Mouse (Mus musculus) MEL (cell line): ENCODE results near the gene Hoxc5. TPM values are rescaled to one million over a fixed set of nuclear protein-coding genes. Genes with fewer than 3 reads are reported as not detected.

ENCODE experiments used
- DNase-seq: peaks from one replicate; pipeline ENCODE4 v3.0.0; 2011; ENCODE audit warnings: low read depth, low spot score
- H3K27ac ChIP-seq: 2 replicates; pipeline ENCODE4 v1.5.1; 2012; ENCODE audit warnings: low read depth, mild to moderate bottlenecking, control low read depth, low read length, moderate library complexity; ENCODE audit not compliant: control insufficient read depth
- H3K27me3 ChIP-seq, 2 experiments: fragments of 150-350 bp in 1 of 2; sonication (generic) in 1 of 2; 2 replicates each; pipeline ENCODE4 v1.6.1; 2012; ENCODE audit warnings: low read length in 2 of 2, mild to moderate bottlenecking in 2 of 2, improper control_type of control experiment in 1 of 2, moderate library complexity in 1 of 2; ENCODE audit not compliant: insufficient read depth in 2 of 2, control insufficient read depth in 1 of 2
- H3K36me3 ChIP-seq, 2 experiments: 2 replicates each; pipeline ENCODE4 v1.6.1; 2012 to 2014; ENCODE audit warnings: low read length in 2 of 2, improper control_type of control experiment in 1 of 2, inconsistent platforms in 1 of 2, mild to moderate bottlenecking in 1 of 2; ENCODE audit not compliant: insufficient read depth in 2 of 2, control insufficient read depth in 1 of 2
- H3K4me1 ChIP-seq, 2 experiments: fragments of 150-350 bp in 1 of 2; sonication (generic) in 1 of 2; 2 replicates each; pipeline ENCODE4 v1.6.1; 2012; ENCODE audit warnings: low read length in 2 of 2, improper control_type of control experiment in 1 of 2, mild to moderate bottlenecking in 1 of 2; ENCODE audit not compliant: insufficient read depth in 2 of 2, control insufficient read depth in 1 of 2
- H3K4me3 ChIP-seq, 2 experiments: fragments of 150-350 bp in 1 of 2; sonication (generic) in 1 of 2; 2 replicates each; pipeline ENCODE4 v1.5.1; 2012; ENCODE audit warnings: low read depth in 2 of 2, low read length in 2 of 2, mild to moderate bottlenecking in 2 of 2, moderate library complexity in 2 of 2, control low read depth in 1 of 2, improper control_type of control experiment in 1 of 2; ENCODE audit not compliant: control insufficient read depth in 1 of 2, insufficient read depth in 1 of 2
- H3K79me2 ChIP-seq: 2 replicates; pipeline ENCODE4 v1.6.1; 2012; ENCODE audit warnings: mild to moderate bottlenecking, low read length, moderate library complexity; ENCODE audit not compliant: control insufficient read depth, poor library complexity, insufficient read depth
- H3K9ac ChIP-seq: 2 replicates; pipeline ENCODE4 v1.6.1; 2012; ENCODE audit warnings: low read depth, mild to moderate bottlenecking, control low read depth, low read length, moderate library complexity; ENCODE audit not compliant: control insufficient read depth, poor library complexity, severe bottlenecking
- H3K9me3 ChIP-seq: fragments of 150-350 bp; sonication (generic); replicated peaks from 2 replicates; pipeline ENCODE4 v1.6.1; 2012; ENCODE audit warnings: mild to moderate bottlenecking, low read length, improper control_type of control experiment, moderate library complexity; ENCODE audit not compliant: insufficient read depth
- CHD1 ChIP-seq: IDR thresholded peaks from 2 replicates; pipeline ENCODE4 v1.6.1; 2012; ENCODE audit warnings: low read depth, mild to moderate bottlenecking, inconsistent platforms, low read length, improper control_type of control experiment
- CHD2 ChIP-seq: IDR thresholded peaks from 2 replicates; pipeline ENCODE4 v1.6.1; 2011; ENCODE audit warnings: low read length, improper control_type of control experiment
- CTCF ChIP-seq, 3 experiments: IDR thresholded peaks in 2 of 3; conservative IDR thresholded peaks in 1 of 3; 2 replicates each; pipeline ENCODE4 v1.5.1; 2011 to 2012; ENCODE audit warnings: low read length in 3 of 3, low read depth in 2 of 3, mild to moderate bottlenecking in 2 of 3, improper control_type of control experiment in 1 of 3, inconsistent platforms in 1 of 3, mixed read lengths in 1 of 3, moderate library complexity in 1 of 3; ENCODE audit not compliant: control insufficient read depth in 1 of 3, insufficient read depth in 1 of 3, poor library complexity in 1 of 3, severe bottlenecking in 1 of 3
- ELF1 ChIP-seq: IDR thresholded peaks from 2 replicates; pipeline ENCODE4 v1.6.1; 2014; ENCODE audit warnings: low read depth, mild to moderate bottlenecking, inconsistent platforms, low read length, improper control_type of control experiment, moderate library complexity
- EP300 ChIP-seq, 2 experiments: IDR thresholded peaks; 2 replicates each; pipeline ENCODE4 v1.6.1; 2011; ENCODE audit warnings: improper control_type of control experiment in 2 of 2, low read length in 2 of 2, low read depth in 1 of 2, mild to moderate bottlenecking in 1 of 2
- ETS1 ChIP-seq: IDR thresholded peaks from 2 replicates; pipeline ENCODE4 v1.6.1; 2012; ENCODE audit warnings: low read depth, mild to moderate bottlenecking, inconsistent platforms, low read length, improper control_type of control experiment, moderate library complexity
- GATA1 ChIP-seq: IDR thresholded peaks from 2 replicates; pipeline ENCODE4 v1.6.1; 2011; ENCODE audit warnings: low read depth, low read length, improper control_type of control experiment
- HCFC1 ChIP-seq: IDR thresholded peaks from 2 replicates; pipeline ENCODE4 v1.6.1; 2012; ENCODE audit warnings: low read depth, mild to moderate bottlenecking, inconsistent platforms, low read length, improper control_type of control experiment, moderate library complexity
- JUND ChIP-seq: IDR thresholded peaks from 2 replicates; pipeline ENCODE4 v1.6.1; 2011; ENCODE audit warnings: low read depth, mild to moderate bottlenecking, improper control_type of control experiment, low read length
- KAT2A ChIP-seq: conservative IDR thresholded peaks from 2 replicates; pipeline ENCODE4 v1.6.1; 2012; ENCODE audit warnings: low read depth, low read length, improper control_type of control experiment, inconsistent platforms
- MAFK ChIP-seq: IDR thresholded peaks from 2 replicates; pipeline ENCODE4 v1.6.1; 2011; ENCODE audit warnings: low read depth, mild to moderate bottlenecking, low read length, improper control_type of control experiment, borderline replicate concordance
- MAZ ChIP-seq: IDR thresholded peaks from 2 replicates; pipeline ENCODE4 v1.6.1; 2012; ENCODE audit warnings: low read depth, mild to moderate bottlenecking, inconsistent platforms, low read length, improper control_type of control experiment
- MEF2A ChIP-seq: IDR thresholded peaks from 2 replicates; pipeline ENCODE4 v1.6.1; 2014; ENCODE audit warnings: low read depth, mild to moderate bottlenecking, inconsistent platforms, low read length, improper control_type of control experiment; ENCODE audit not compliant: poor library complexity, insufficient replicate concordance, severe bottlenecking; ENCODE audit errors: extremely low read depth
- MXI1 ChIP-seq: IDR thresholded peaks from 2 replicates; pipeline ENCODE4 v1.6.1; 2011; ENCODE audit warnings: mild to moderate bottlenecking, low read depth, low read length, improper control_type of control experiment
- MYC ChIP-seq: IDR thresholded peaks from 2 replicates; pipeline ENCODE4 v1.6.1; 2011; ENCODE audit warnings: low read depth, mild to moderate bottlenecking, low read length, improper control_type of control experiment, moderate library complexity
- NELFE ChIP-seq: IDR thresholded peaks from 2 replicates; pipeline ENCODE4 v1.6.1; 2011; ENCODE audit warnings: low read depth, low read length, improper control_type of control experiment
- NRF1 ChIP-seq: IDR thresholded peaks from 2 replicates; pipeline ENCODE4 v1.6.1; 2014; ENCODE audit warnings: low read depth, mild to moderate bottlenecking, inconsistent platforms, low read length, improper control_type of control experiment, moderate library complexity; ENCODE audit not compliant: poor library complexity, insufficient read depth, severe bottlenecking
- POLR2A ChIP-seq, 2 experiments: IDR thresholded peaks; 2 replicates each; pipeline ENCODE4 v1.6.1; 2011 to 2012; ENCODE audit warnings: low read length in 2 of 2, mild to moderate bottlenecking in 2 of 2, control low read depth in 1 of 2, improper control_type of control experiment in 1 of 2, low read depth in 1 of 2, moderate library complexity in 1 of 2; ENCODE audit not compliant: control insufficient read depth in 1 of 2, insufficient read depth in 1 of 2, poor library complexity in 1 of 2
- POLR2AphosphoS2 ChIP-seq: IDR thresholded peaks from 2 replicates; pipeline ENCODE4 v1.6.1; 2011; ENCODE audit warnings: low read length, improper control_type of control experiment
- POLR2AphosphoS5 ChIP-seq: IDR thresholded peaks from 2 replicates; pipeline ENCODE4 v1.6.1; 2012; ENCODE audit warnings: low read depth, borderline replicate concordance, mild to moderate bottlenecking, inconsistent platforms, low read length, moderate library complexity, mixed read lengths
- RAD21 ChIP-seq: IDR thresholded peaks from 2 replicates; pipeline ENCODE4 v1.6.1; 2011; ENCODE audit warnings: mild to moderate bottlenecking, low read depth, low read length, improper control_type of control experiment
- RCOR1 ChIP-seq: IDR thresholded peaks from 2 replicates; pipeline ENCODE4 v1.6.1; 2012; ENCODE audit warnings: low read depth, mild to moderate bottlenecking, inconsistent platforms, low read length, improper control_type of control experiment
- SIN3A ChIP-seq: IDR thresholded peaks from 2 replicates; pipeline ENCODE4 v1.6.1; 2012; ENCODE audit warnings: low read length, improper control_type of control experiment, inconsistent platforms
- SMC3 ChIP-seq: IDR thresholded peaks from 2 replicates; pipeline ENCODE4 v1.6.1; 2011; ENCODE audit warnings: low read depth, low read length, improper control_type of control experiment
- TAL1 ChIP-seq: IDR thresholded peaks from 2 replicates; pipeline ENCODE4 v1.6.1; 2012; ENCODE audit warnings: mild to moderate bottlenecking, inconsistent platforms, low read length, moderate library complexity, mixed read lengths
- TCF12 ChIP-seq: IDR thresholded peaks from 2 replicates; pipeline ENCODE4 v1.6.1; 2014; ENCODE audit warnings: low read depth, mild to moderate bottlenecking, inconsistent platforms, low read length, improper control_type of control experiment, moderate library complexity
- UBTF ChIP-seq: IDR thresholded peaks from 2 replicates; pipeline ENCODE4 v1.6.1; 2012; ENCODE audit warnings: low read depth, mild to moderate bottlenecking, inconsistent platforms, low read length, improper control_type of control experiment, moderate library complexity, borderline replicate concordance; ENCODE audit not compliant: insufficient read depth
- USF1 ChIP-seq: IDR thresholded peaks from 2 replicates; pipeline ENCODE4 v1.6.1; 2014; ENCODE audit warnings: low read depth, mild to moderate bottlenecking, inconsistent platforms, low read length, improper control_type of control experiment, moderate library complexity
- USF2 ChIP-seq, 2 experiments: IDR thresholded peaks; 2 replicates each; pipeline ENCODE4 v1.6.1; 2011 to 2012; ENCODE audit warnings: improper control_type of control experiment in 2 of 2, low read length in 2 of 2, borderline replicate concordance in 1 of 2, inconsistent platforms in 1 of 2, low read depth in 1 of 2, mild to moderate bottlenecking in 1 of 2; ENCODE audit not compliant: insufficient read depth in 1 of 2
- ZMIZ1 ChIP-seq: IDR thresholded peaks from 2 replicates; pipeline ENCODE4 v1.6.1; 2012; ENCODE audit warnings: low read depth, mild to moderate bottlenecking, inconsistent platforms, low read length, improper control_type of control experiment, moderate library complexity
- ZNF384 ChIP-seq: IDR thresholded peaks from 2 replicates; pipeline ENCODE4 v1.6.1; 2012; ENCODE audit warnings: low read depth, mild to moderate bottlenecking, inconsistent platforms, low read length, improper control_type of control experiment
- polyA plus RNA-seq, 2 experiments: library from polyadenylated mRNA; stranded (reverse) in 1 of 2; unstranded in 1 of 2; fragments of >175 nt in 1 of 2; fragments of >200 nt in 1 of 2; gene quantifications; 2 replicates each; pipeline versions ENCODE4 v1.2.1 to v1.2.4; 2012; ENCODE audit warnings: low replicate concordance in 2 of 2, low read depth in 1 of 2; ENCODE audit not compliant: insufficient read length in 2 of 2, insufficient read depth in 1 of 2, missing spikeins in 1 of 2
- total RNA-seq: library from RNA; depleted of rRNA; stranded (reverse); fragments of 300-350 nt; gene quantifications from 2 replicates; pipeline ENCODE4 v1.2.3, GENCODE M21; 2012

The Hoxc5 gene
- total and polyA plus RNA-seq, 3 experiments = 0.46 to 3.0 TPM; not detected in 1

DNA sequence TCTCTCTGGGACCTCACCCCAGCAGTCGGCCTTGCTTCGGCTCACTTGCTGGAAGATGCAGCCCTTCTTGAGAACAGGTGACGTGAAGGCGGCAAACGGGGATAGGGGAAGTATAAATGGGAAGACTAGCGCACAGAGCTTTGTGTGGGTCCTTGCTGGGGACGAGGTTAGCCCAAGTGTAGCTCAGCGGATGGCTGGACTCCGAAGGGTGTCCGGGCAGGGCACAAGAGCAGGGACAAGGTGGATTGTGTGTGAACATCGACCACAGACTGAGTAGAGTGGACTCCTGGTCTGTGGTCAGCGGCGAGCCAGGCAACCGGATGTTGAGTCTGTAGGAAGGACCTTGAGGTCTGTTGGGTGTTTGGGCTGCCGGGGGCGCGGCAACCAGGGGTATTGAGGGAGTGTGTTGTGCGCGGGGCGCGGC, 8.5 kb downstream of the Hoxc5 start (continued):
- peak; percentile 27; the same call in 1 of the 2 replicates for TF ChIP-seq ZMIZ1
- TF ChIP-seq USF2 (IDR thresholded peaks at IDR 0.05; ENCODE audit: borderline replicate concordance in 1 of 2, insufficient read depth in 1 of 2, low read depth in 1 of 2, low read length in 2 of 2) = no peak
- no peak for TF ChIP-seq CHD1
- no peak for TF ChIP-seq RCOR1
- TF ChIP-seq JUND = no peak
- no peak for TF ChIP-seq KAT2A
- no peak for TF ChIP-seq CHD2
- TF ChIP-seq MYC = no peak

- Histone ChIP-seq H3K36me3 (peaks cover 0 to 18% of the 10 kb centered on the region in 2 experiments; a peak in 2 of 4 replicates), H3K79me2 (peaks cover 51% of the 10 kb centered on the region), H3K9ac (peak within 1 kb of the TSS; percentile 93), H3K4me1 (peaks cover 16 to 24% of the 10 kb centered on the region in 2 experiments), H3K27me3 (no peaks in the 10 kb centered on the region), H3K9me3 (no peaks in the 10 kb centered on the region), H3K4me3 (peak within 1 kb of the TSS; percentile 81 to 89), H3K27ac (peak within 1 kb of the TSS; percentile 83)
- DNase-seq = peak; percentile 76
- peak; percentile 44 for TF ChIP-seq NELFE
- TF ChIP-seq SMC3 = no peak
- no peak for TF ChIP-seq MYC
- TF ChIP-seq MAFK = no peak
- TF ChIP-seq POLR2A (IDR thresholded peaks at IDR 0.05; ENCODE audit: control insufficient read depth in 1 of 2, insufficient read depth in 1 of 2, low read depth in 1 of 2, low read length in 2 of 2, poor library complexity in 1 of 2) = peak; percentile 2 to 55; a peak in 2 of 4 replicates
- no peak for TF ChIP-seq UBTF
- no peak for TF ChIP-seq MEF2A
- peak; percentile 47 for TF ChIP-seq ZMIZ1
- peak; percentile 38 for TF ChIP-seq MXI1
- TF ChIP-seq CHD1 = peak; percentile 89; the same call in 1 of the 2 replicates
- peak; percentile 30; the same call in 1 of the 2 replicates for TF ChIP-seq ZNF384
- no peak for TF ChIP-seq NRF1
- TF ChIP-seq MAZ = peak; percentile 78
- peak; percentile 51 for TF ChIP-seq RCOR1
- TF ChIP-seq RAD21 = no peak
- no peak for TF ChIP-seq CTCF (IDR thresholded peaks at IDR 0.05 in 2 of 3, conservative IDR thresholded peaks at IDR 0.05 in 1 of 3; ENCODE audit: control insufficient read depth in 1 of 3, insufficient read depth in 1 of 3, low read depth in 2 of 3, low read length in 3 of 3, poor library complexity in 1 of 3, severe bottlenecking in 1 of 3)
- TF ChIP-seq GATA1 = no peak
- TF ChIP-seq KAT2A = no peak
- TF ChIP-seq SIN3A = peak; percentile 55
- TF ChIP-seq USF1 = no peak
- no peak; the same call in 1 of the 2 replicates for TF ChIP-seq POLR2AphosphoS2
- no peak for TF ChIP-seq TAL1
- no peak for TF ChIP-seq POLR2AphosphoS5
- TF ChIP-seq TCF12 = 0 out of 2 replicates have a peak, but pooled peaks have one; percentile 22
- TF ChIP-seq HCFC1 = peak; percentile 46; the same call in 1 of the 2 replicates
- no peak for TF ChIP-seq USF2 (IDR thresholded peaks at IDR 0.05; ENCODE audit: borderline replicate concordance in 1 of 2, insufficient read depth in 1 of 2, low read depth in 1 of 2, low read length in 2 of 2)
- no peak for TF ChIP-seq ELF1
- 0 out of 2 replicates have a peak, but pooled peaks have one; percentile 23 for TF ChIP-seq ETS1
- TF ChIP-seq EP300 (IDR thresholded peaks at IDR 0.05; ENCODE audit: low read depth in 1 of 2, low read length in 2 of 2) = 0 out of 4 replicates have a peak, but pooled peaks of 1 of the 2 experiments have one; percentile 14
These were observed 8.9 kb downstream of the Hoxc5 start, which contains the start of gene Hoxc9 for GRCm38 (mm10) chr15:102976171-102976570. Hoxc9 (plus strand) TSS chr15:102976439.
